8 mouse cellular contexts compared by ENCODE assay signal in genomic region chr2:165993173-165993900, GRCm38 (mm10). TPM values are rescaled to one million over a fixed set of nuclear protein-coding genes. Genes with fewer than 3 reads are reported as not detected.
A peak's percentile ranks its signal among the peaks of the same experiment; 100 is the strongest.
DNase-seq lines count a peak whose midpoint lies in the region; ATAC-seq and TF ChIP-seq lines count a peak whose summit lies in the region.

No protein-coding gene starts in this region.

- ATAC-seq in heart, embryonic 13.5 days (ENCODE audit: extremely low read depth, insufficient number of reproducible peaks, low FRiP score, low TSS enrichment) = peak; percentile 40; the same call in 1 of the 2 replicates
- ATAC-seq in liver, embryonic 13.5 days (ENCODE audit: low read depth) = peak; percentile 9; the same call in 1 of the 2 replicates
- peak; percentile 79 for ATAC-seq in neural tube, embryonic 14.5 days (ENCODE audit: low read depth)

- peak overlapping the region; percentile 99 for H3K27ac ChIP-seq in gastrocnemius, adult 2 months
- peak overlapping the region; percentile 83 for H3K27ac ChIP-seq in bone marrow macrophage, adult 2 months (ENCODE audit: insufficient read depth, low read depth, low read length)
- peak overlapping the region; percentile 78; the same call in 1 of the 2 replicates for H3K27ac ChIP-seq in heart, embryonic 13.5 days (replicated peaks)
- peak overlapping the region; percentile 69 for H3K27ac ChIP-seq in liver, embryonic 13.5 days
- H3K27ac ChIP-seq in neural tube, embryonic 14.5 days (ENCODE audit: low read depth, low read length) = peak overlapping the region; percentile 85

- peaks cover 5% of the 10 kb centered on the region for H3K36me3 ChIP-seq in heart, embryonic 13.5 days
- H3K36me3 ChIP-seq in liver, embryonic 13.5 days = peaks cover 6% of the 10 kb centered on the region; the same call in 1 of the 2 replicates
- H3K36me3 ChIP-seq in neural tube, embryonic 14.5 days (ENCODE audit: control insufficient read depth, insufficient read depth, low read length) = no peaks in the 10 kb centered on the region

- no peak; the same call in 1 of the 2 replicates for TF ChIP-seq POLR2A in bone marrow macrophage, adult 2 months (IDR thresholded peaks at IDR 0.05; ENCODE audit: borderline replicate concordance, low read depth, low read length)

- no peak for DNase-seq in gastrocnemius, adult 2 months
- no peak for DNase-seq in gastrocnemius, adult 18-20 months (ENCODE audit: low spot score)
- DNase-seq in 3134 (ENCODE audit: extremely low read depth, insufficient read length, low spot score) = peak; percentile 54
- no peak for DNase-seq in liver, embryonic 13.5 days
- no peak for DNase-seq in right cerebral cortex, adult 18-20 months

- H3K4me3 ChIP-seq in gastrocnemius, adult 2 months = peak overlapping the region; percentile 85
- peak overlapping the region; percentile 89 for H3K4me3 ChIP-seq in bone marrow macrophage, adult 2 months (ENCODE audit: insufficient read depth, low read length)
- H3K4me3 ChIP-seq in heart, embryonic 13.5 days = peak overlapping the region; percentile 79
- peak overlapping the region; percentile 87 for H3K4me3 ChIP-seq in liver, embryonic 13.5 days (replicated peaks)
- H3K4me3 ChIP-seq in neural tube, embryonic 14.5 days (ENCODE audit: low read depth, low read length) = peak overlapping the region; percentile 81

- 4% methylated on average over 35 of the region's 35 CpGs for WGBS in heart, embryonic 13.5 days
- 2% methylated on average over 34 of the region's 35 CpGs for WGBS in liver, embryonic 13.5 days (ENCODE audit: insufficient replicate concordance)
- 4% methylated on average over 33 of the region's 35 CpGs for WGBS in neural tube, embryonic 14.5 days

- peak overlapping the region; percentile 96 for H3K4me2 ChIP-seq in heart, embryonic 13.5 days
- peak overlapping the region; percentile 94 for H3K4me2 ChIP-seq in liver, embryonic 13.5 days
- peak overlapping the region; percentile 83 for H3K4me2 ChIP-seq in neural tube, embryonic 14.5 days (ENCODE audit: low read depth, low read length)

- peaks cover 46% of the 10 kb centered on the region for H3K4me1 ChIP-seq in bone marrow macrophage, adult 2 months (ENCODE audit: control insufficient read depth, insufficient read depth, low read length)
- H3K4me1 ChIP-seq in heart, embryonic 13.5 days = peaks cover 23% of the 10 kb centered on the region
- H3K4me1 ChIP-seq in liver, embryonic 13.5 days (replicated peaks) = peaks cover 22% of the 10 kb centered on the region
- peaks cover 8% of the 10 kb centered on the region for H3K4me1 ChIP-seq in neural tube, embryonic 14.5 days (ENCODE audit: control insufficient read depth, insufficient read depth, low read length)

- H3K9me3 ChIP-seq in heart, embryonic 13.5 days = no peaks in the 10 kb centered on the region
- no peaks in the 10 kb centered on the region for H3K9me3 ChIP-seq in liver, embryonic 13.5 days (replicated peaks)
- no peaks in the 10 kb centered on the region for H3K9me3 ChIP-seq in neural tube, embryonic 14.5 days (ENCODE audit: control insufficient read depth, low read length)

- no peaks in the 10 kb centered on the region for H3K27me3 ChIP-seq in heart, embryonic 13.5 days (replicated peaks)
- peaks cover 21% of the 10 kb centered on the region for H3K27me3 ChIP-seq in liver, embryonic 13.5 days
- H3K27me3 ChIP-seq in neural tube, embryonic 14.5 days (ENCODE audit: control insufficient read depth, insufficient read depth, low read length) = no peaks in the 10 kb centered on the region

- H3K9ac ChIP-seq in heart, embryonic 13.5 days = peak overlapping the region; percentile 97
- peak overlapping the region; percentile 89 for H3K9ac ChIP-seq in liver, embryonic 13.5 days
- H3K9ac ChIP-seq in neural tube, embryonic 14.5 days (replicated peaks; ENCODE audit: low read depth, low read length) = peak overlapping the region; percentile 89

- TF ChIP-seq CTCF in gastrocnemius, adult 2 months (IDR thresholded peaks at IDR 0.05) = no peak
- no peak for TF ChIP-seq CTCF in bone marrow macrophage, adult 2 months (IDR thresholded peaks at IDR 0.05; ENCODE audit: low read depth, low read length)

- intact Hi-C loops in gastrocnemius, adult 2 months (cut with DNase I) = loop anchor here (5.0 kb wide), 2 partner anchors 39 to 794 kb away; no protein-coding TSS in a partner anchor

RNA-seq across cellular contexts. Expression of gene Ncoa3, which starts 0.9 kb away (rescaled TPM):
- 10 to 100 TPM; 21.0 to 24.8 TPM for total RNA-seq in gastrocnemius, adult 2 months (2021)
- total RNA-seq in gastrocnemius, adult 18-20 months (2021) = 10 to 100 TPM; 14.6 to 20.4 TPM
- 118 and 119 TPM in 2 replicates for polyA plus RNA-seq in bone marrow macrophage, adult 2 months (2012; ENCODE audit: insufficient read depth, insufficient read length, missing spikeins)
- 10.5 and 11.2 TPM in 2 replicates for polyA plus RNA-seq in heart, embryonic 13.5 days (2015; fragmentation: Nextera tagmentation; extraction: Ambion mirVana)
- polyA plus RNA-seq in liver, embryonic 13.5 days (2015; fragmentation: Nextera tagmentation; extraction: Ambion mirVana) = 3.5 and 4.5 TPM in 2 replicates
- 17.1 and 18.5 TPM in 2 replicates for polyA plus RNA-seq in neural tube, embryonic 14.5 days (2014; fragmentation: Nextera tagmentation; extraction: Ambion mirVana)

Comparison
In these comparisons a context has a peak if more than half of its experiments do, and no peak if none do; other contexts are left out.
1. ATAC-seq: peak in every context shown above with its lines; median percentile 79 in neural tube, embryonic 14.5 days; 40 in heart, embryonic 13.5 days; 9 in liver, embryonic 13.5 days.